Mouse (Mus musculus) cerebellum, adult 2 months (tissue): Measurements from ENCODE around the gene H3f3a.

Experiments used
- CTCF ChIP-seq: fragments of 200-500 bp; IDR thresholded peaks from 2 replicates; pipeline ENCODE4 v1.5.1; 2011; ENCODE audit warnings: low read depth, mild to moderate bottlenecking, control low read depth, low read length, moderate library complexity, borderline replicate concordance; ENCODE audit not compliant: insufficient read depth
- POLR2A ChIP-seq: fragments of 200-500 bp; IDR thresholded peaks from 2 replicates; pipeline ENCODE4 v1.6.1; 2011; ENCODE audit warnings: low read length, control low read depth, borderline replicate concordance; ENCODE audit not compliant: insufficient read depth

GRCm38 (mm10) chr1:180780291-180780690 lies 33.5 kb downstream of the H3f3a start:
- TF ChIP-seq CTCF (no peak), POLR2A (no peak)
